Mouse (Mus musculus): ENCODE measurements around the gene Zfp536.
"Not testable (repeated sequence)": the region's sequence is repeated elsewhere in the genome, so short reads cannot be mapped to it uniquely, and the experiment has no call there.

Gene Zfp536

DNA sequence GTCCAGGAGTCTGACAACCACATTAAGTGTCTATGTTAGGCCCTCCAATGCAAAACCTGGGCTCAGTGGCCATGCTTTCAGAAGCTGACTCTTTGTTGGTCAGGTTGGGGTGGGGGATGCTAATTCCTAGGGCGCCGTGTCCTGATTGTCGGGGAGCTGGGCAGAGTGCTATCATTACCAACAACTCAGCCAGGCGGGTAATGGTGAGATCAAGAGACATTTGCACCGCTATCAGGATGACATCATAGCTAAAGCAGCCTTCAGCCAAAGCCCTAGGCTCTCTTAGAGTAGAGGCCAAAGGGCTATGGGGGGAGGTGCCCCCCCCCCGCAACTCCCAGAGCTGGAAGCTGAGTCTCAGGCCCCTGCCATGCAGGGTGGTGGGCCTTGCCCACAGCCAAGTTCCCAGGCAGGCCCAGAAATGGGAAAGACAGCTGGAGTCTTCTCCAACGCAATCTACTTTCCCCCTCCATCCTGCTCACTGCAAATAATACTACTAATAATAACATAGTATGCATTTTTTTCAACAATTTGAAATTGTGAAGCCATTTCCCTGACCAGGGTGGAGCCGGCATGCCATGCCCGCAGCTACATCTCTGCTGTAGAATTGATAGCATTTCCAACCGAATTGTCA is 5.0 kb downstream of the Zfp536 start:
- DNase-seq (ENCODE audit: extremely low read depth, insufficient read length, low spot score) = no peak

DNA sequence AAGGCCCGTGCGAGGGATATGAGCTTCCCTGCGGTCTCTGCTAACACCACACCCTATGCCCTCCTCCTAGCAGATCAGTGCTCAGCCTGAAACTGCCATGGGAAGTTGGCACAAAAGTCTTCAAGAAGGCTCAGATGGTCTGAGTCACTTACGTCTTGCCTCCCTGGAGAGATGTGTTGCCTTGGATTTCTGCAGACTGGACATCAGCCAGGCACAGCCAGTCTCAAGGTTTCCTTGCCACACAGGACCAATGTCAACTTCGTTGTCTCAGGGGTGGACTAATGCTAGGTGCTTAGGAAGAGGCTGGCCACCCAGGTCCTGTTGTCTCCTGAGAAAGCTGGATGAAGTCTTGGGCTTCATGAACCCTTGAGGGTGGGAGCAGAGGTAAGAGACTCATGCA is 14.6 kb downstream of the Zfp536 start:
- no peak for DNase-seq (ENCODE audit: extremely low read depth, insufficient read length, low spot score)

DNA sequence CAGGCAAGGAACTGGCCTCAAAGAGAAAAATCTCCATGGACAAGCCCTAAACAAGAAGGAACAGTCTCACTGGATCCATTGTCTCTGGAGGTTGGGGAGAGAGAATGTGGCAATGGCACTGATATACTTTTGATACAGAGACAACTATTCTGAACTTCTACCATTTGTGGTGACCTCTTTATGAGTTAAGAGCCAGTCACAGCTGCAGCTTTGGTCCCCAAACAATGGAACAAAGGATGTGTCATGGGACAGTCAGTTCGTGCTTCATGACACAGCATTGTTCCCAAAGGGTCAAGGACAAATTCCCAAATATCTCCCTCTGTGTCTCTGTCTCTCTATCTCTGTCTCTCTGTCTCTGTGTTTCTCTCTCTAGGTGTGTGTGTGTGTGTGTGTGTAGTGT is 20.4 kb downstream of the Zfp536 start:
- no peak for DNase-seq (ENCODE audit: extremely low read depth, insufficient read length, low spot score)

DNA sequence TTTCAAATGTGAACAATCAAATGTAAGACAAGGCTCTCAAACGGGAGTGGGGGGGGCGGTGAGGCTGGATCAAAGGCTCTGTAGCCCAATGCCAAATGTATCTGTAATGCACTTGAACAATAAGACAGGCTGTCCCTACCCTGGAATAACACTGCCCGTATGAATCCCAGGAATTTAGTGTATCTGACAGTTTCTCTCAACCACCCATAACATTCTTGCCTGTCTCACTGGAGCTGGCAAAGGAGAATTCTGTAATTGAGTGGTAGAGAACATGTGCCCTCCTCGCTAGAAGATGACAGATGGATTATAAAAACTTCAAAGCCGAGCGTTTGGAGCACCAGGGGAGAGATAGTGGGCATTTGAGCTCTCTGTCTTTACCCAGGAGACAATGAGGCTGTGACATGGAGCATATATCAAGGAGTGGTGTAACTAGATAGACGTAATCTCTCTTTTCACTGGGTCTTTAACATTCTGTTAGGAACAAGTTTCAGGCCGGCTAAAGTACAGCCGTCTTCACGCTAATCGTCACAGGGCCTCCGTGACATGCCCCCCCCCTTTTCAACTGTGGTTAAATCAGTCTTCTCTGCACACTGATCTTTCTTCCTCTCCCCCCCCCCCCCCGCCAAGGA is 27.2 kb downstream of the Zfp536 start:
- no peak for DNase-seq (ENCODE audit: extremely low read depth, insufficient read length, low spot score)

DNA sequence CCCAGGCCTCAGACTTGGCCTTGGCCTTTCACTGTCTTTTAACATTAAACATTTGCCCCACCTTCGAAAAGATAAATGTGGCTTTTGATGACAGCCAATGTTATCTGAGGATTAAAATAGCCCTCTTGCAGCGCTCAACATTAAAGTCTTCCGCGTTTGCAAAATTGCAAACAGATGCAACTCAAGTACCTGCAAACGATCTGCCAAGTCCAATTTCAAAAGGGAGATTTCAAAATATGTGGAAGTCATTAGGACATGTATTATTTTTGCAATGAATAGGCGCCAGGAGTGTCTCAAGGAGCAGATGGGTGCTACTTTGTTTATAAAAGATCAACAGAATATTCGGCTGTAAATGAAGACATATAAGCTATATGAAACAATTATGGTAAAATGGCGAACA is 30.1 kb downstream of the Zfp536 start:
- DNase-seq (ENCODE audit: extremely low read depth, insufficient read length, low spot score) = no peak

DNA sequence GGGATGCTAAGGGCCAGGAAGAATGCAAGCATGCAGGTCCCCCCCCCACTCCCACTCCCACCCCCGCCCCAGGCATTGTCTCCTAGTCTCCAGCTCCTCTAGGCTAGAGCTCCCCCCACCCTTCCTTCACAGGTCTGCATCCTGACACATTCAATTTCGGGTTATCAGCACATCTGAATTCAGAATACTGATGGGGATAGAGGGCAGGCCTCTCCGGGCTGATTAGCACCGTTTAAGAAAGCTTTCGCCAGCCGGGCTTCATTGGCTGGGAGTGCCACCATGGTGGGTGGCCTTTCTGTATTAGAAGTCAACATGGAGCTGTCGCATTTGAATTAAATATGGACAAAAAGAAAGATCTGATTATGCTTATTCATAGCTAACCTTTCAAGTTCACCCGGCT is 36.2 kb downstream of the Zfp536 start:
- no peak for DNase-seq (ENCODE audit: extremely low read depth, insufficient read length, low spot score)

DNA sequence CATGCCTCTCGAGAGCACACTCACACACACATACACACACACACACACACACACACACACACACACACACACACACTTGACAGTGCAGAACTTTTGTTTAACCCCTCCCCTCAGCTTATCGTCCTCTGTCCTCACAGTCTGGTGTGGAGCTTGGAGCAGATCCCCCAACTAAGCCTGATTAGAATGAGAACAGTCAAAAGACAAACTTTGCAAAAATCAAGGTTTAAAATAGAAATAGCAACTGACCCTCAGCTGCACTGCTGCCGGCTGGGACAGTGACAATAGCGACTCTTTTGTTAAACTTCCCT is 37.1 kb downstream of the Zfp536 start:
- no peak for DNase-seq (ENCODE audit: extremely low read depth, insufficient read length, low spot score)

DNA sequence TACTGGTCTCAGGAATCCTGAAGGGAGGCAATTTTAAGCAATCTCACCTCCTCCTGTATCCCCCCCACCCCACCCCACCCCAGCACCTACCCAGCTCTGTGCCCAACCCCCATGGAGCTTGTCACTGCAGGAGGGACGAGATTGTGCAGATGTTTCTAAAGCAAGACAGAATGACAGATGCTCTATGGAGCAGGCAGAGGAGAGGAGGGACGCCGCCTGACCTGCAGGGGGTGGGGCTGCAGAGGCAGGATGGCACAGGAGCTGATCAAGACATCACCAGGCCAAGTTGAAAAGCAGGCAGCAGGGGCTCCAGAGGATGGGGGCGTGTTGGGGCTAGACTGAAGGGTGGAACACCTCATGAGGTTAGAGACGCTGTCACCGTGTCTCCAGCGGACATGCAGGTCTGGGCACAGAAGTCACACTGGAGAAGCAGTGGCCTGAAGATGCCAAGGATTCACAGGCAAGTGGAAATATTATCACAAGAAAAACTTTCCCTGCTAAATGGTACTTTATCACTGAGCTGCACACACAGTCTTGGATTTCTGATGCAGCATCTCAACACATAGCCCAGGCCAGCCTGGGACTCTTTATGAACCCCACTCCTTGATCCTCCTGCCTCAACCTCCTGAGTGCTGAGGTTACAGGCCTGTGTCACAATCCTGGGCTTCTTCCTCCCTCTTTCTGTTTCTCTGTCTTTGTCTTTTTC is 37.6 kb downstream of the Zfp536 start:
- no peak for DNase-seq (ENCODE audit: extremely low read depth, insufficient read length, low spot score)

DNA sequence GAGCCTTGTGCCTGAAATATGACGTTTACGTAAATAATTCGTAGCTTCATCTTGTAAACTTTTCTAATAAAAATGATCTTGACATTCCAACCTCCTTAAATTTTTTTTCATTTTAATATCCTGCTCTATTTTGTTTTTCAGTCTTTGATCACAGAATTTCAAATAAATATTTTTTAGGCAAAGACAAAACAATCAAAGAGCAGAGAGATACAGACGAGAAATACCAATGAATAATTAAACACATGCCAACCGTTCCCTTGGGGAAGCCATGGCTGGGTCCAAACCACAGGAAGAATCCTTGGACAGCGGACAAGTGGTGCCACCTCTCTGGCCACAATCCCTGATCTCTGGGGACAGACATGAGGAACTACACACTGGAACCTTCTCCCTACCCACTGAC is 38.3 kb downstream of the Zfp536 start:
- DNase-seq (ENCODE audit: extremely low read depth, insufficient read length, low spot score) = no peak

DNA sequence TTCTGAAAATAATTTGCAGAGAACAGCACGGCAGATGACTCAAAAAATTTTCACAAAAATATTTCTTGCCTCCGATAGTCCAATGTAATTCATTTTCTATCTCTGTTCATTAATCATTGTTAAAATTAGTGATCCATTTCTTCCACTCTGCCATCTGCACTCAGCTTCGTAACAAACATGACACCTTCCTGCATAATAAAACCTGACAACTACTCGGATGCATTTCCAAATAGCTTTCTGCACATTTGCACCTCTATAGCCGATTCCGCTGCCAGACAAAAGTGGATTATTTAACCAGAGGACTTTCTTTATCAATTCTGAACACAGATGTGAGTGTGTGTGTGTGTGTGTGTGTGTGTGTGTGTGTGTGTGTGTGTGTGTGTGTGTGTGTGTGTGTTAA is 38.9 kb downstream of the Zfp536 start:
- DNase-seq (ENCODE audit: extremely low read depth, insufficient read length, low spot score) = no peak

DNA sequence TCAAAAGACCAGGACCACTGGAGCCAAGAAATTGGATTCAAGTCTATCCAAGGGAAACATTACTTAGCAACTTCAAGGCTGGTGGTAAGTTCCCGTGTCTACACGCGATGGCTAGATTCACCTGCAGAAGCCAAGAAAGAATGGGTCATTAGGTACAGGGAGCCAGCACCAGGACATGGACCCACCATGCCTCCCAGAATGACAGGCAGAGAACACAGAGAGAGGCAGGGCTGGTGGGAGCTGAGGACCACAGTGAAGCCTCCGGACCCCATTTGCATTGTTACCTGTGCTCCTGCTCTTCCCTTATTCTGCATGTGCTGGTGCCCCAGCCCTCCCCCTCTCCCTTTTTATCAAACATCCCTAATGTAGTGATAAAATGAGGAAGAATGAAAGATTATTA is 39.4 kb downstream of the Zfp536 start:
- DNase-seq (ENCODE audit: extremely low read depth, insufficient read length, low spot score) = no peak

DNA sequence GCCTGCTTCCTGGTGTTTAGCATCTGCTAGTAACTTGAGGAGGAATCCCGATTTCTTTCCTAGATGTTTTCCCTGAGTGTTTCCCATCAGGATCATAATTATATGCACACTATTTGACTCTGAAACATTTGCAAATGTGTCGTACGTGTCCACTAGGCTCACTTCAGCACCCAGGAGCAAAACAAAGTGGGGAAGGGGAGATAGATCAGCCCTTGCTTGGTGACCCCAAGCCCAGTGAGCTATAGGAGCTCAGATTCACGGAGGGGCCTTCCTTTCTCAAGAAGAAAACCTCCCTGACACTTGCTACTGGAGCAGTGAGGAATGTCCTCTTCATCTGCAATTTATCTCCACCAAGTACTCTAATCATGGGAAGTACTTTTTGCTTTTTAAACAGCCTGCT is 40.7 kb downstream of the Zfp536 start:
- DNase-seq (ENCODE audit: extremely low read depth, insufficient read length, low spot score) = no peak

DNA sequence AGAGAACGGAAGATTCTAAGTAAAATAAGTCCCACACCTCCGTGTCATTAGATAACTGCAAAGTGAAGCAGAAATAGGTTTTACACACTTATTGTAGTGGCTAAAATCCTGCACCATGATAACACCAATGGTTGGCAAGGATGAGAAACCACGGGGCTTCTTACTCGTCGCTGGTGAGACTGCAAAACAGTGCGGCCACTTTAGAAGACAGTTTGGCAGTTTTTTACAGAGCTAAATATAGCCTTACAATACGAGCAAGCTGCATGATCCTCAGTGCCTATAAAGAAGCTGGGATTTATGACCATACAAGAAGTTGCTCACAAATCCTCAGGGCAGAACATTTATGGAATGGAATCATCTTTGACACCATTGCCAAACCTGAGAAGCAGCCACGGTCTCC is 45.7 kb downstream of the Zfp536 start:
- DNase-seq (ENCODE audit: extremely low read depth, insufficient read length, low spot score) = no peak

DNA sequence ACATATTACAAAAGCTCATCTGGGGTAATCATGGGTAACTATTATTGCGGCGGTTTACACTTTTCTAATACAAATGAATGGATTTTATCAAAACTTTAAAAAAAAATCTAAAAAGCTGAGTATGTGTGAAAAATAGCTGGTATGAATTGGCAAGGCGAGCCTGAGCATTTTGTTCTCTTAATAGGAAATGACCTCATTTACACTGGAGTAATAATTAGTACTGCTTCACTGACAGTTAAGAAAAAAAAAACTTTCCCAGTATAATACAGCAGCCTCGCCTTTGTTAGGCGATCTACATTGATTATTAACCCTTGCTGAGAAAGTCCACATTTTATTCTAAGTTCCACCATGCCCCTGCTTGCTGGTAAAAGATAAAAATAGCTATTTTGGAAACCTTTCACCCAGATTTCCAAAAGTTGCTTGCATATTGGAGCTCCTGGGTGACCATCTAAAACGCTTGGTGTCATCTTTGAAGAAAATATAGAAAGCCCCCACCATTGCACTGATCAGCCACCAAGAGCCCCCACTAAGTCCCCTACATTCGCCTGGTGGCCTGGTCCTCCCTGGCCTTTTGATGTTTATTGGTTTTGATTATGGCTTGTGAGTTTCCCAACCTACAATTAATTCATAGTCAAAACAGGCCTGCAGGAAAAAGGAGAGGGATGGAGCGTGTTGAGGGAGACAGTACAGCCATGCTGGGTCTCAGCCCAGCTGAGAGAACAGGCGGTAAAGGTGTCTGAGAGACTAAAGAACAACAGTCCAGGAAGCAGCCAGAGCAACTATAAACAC is 49.2 kb downstream of the Zfp536 start:
- DNase-seq (ENCODE audit: extremely low read depth, insufficient read length, low spot score) = no peak

DNA sequence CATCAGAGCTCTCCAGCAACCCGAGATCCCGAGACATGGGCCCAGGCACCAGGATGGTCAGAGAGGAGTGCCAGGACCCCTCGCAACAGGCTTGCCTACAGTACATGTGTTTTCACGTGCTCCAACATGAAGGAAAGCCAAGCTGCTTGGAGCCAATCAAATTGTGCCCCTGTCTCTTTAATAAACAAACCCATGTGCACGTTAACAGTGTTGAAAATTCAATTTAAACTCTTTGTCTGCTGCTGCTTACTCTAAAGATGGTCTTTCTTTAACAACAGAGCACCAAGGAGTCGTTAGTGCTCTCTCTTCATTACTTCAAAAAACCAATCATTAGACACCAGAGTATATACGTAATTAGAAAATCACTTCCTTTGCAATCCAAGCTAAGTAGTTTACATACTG is 50.2 kb downstream of the Zfp536 start:
- no peak for DNase-seq (ENCODE audit: extremely low read depth, insufficient read length, low spot score)

DNA sequence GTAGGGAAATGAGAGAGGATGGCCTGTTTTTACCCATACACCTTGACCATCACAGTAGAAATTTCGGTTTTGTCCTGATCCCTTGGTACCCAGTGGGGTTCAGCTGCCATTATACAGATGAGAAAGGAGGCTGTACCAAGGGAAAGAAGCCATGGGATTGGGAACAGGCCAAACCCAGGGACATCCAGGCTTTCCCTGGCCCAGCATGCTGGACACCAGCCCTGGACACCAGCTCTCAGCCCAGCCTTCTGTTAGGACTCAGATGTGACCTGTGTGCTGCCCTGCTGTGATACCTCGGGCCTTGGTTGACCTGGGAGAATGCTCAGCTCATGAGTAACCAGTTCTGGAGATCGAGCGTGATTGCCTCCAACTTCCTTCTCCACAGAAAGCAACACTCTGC is 51.8 kb downstream of the Zfp536 start:
- no peak for DNase-seq (ENCODE audit: extremely low read depth, insufficient read length, low spot score)

DNA sequence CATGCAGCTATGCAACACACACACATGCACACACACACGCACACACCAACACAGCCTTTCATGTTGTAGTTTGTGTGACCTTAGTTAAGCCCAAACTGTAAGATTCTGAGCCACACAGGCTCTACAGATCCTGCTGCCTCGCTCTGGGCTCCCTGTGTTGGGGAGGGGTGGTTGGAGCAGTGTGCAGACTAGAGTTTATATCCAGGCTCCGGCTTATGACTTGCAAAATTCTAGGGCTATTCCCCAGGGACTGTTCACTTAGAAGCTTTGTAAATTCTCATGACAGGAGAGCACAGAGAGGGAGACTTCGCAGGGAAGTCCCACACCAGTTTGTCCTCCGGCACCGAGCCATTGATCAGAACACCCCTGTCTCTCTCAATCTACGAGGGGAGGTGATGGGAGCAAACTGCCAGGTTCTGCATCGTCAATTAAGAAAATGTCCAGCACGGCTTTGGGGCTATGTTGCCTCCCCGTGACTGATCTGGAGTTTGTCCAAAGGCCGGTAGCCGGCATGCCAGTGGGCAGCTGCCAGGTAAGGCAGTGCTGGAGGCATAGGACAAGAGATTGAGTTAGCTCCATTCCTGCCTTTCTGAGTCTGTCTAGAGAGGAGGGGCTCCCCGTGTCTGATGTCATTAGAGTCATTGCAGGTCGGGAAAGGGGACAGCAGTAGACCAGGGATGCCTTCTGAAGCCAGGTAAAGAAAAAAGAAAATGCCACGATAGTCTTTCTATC is 54.6 kb downstream of the Zfp536 start:
- no peak for DNase-seq (ENCODE audit: extremely low read depth, insufficient read length, low spot score)

DNA sequence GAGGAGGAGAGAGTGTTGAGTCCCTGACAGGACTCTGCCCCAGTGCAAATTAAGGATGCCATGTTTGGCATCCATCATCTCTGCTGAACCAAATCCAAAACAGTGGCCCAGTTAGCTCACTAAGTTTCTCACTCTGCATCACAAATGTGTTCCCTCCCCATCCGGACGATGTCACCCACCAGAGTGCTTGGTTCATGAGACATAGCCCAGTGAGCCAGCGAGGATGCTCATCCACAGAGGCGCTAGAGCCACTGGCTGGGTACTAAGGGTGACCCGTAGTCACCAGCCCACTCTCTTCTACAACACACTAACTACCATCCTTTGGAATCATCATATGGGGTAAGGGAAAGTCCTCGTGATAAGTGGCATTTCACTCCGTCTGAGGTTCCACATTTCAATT is 56.4 kb downstream of the Zfp536 start:
- no peak for DNase-seq (ENCODE audit: extremely low read depth, insufficient read length, low spot score)

DNA sequence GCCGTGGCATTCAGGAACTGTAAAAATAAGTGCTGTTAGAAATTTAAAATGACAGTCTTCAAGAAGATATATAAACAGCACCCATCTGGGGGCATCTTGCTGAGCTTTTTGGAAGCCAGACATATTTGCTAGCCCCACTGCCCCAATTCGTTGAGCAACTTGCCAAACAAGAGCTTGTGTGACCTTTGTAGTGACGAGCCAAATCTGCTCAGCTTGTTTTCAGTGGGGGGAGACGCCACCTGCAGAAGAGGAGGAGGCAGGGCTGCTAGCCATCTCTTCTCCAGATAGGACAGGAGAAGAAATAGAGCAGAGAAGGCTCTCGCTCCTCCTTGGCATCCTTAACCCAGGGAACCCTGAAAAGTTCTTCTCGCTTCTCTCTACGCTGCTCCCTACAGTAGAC is 56.8 kb downstream of the Zfp536 start:
- DNase-seq (ENCODE audit: extremely low read depth, insufficient read length, low spot score) = no peak

DNA sequence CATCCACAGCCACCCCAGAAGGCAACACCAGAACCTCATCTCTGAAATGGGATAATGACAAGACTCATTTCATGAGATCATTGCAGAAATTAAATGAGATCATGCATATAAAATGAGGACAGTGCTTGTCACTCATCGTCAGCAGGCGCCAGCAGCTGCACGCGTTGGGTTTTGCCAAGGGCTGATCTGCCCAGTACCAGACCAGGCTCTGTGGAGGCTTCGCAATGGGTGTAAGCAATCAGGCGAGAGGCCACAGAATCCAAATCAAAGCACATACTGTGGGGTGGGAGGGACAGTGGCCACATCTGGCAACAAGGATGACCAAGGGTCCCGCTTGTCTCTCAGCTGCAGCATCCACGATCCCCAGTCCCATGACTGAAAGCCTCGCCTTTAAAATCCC is 69.0 kb downstream of the Zfp536 start:
- DNase-seq (ENCODE audit: extremely low read depth, insufficient read length, low spot score) = no peak

DNA sequence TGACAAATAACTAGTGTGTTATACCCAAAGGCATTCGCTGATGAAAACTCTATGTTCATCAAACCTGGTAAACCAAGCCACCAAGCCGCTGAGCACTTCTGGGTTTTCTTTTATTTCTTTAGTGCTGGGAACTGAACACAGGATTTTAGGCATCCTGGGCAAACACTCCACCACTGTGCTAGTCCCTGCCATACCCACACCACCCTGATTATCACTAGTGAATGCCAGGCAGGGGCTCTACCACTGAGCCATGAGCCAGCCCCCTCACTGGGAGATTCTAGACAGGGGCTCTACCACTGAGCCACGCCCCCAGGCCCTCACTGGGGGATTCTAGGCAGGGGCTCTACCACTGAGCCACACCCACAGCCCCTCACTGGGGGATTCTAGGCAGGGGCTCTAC is 76.1 kb downstream of the Zfp536 start:
- not testable (repeated sequence) for DNase-seq (ENCODE audit: extremely low read depth, insufficient read length, low spot score)

Data from 3134 (cell line).